Mouse (Mus musculus): ENCODE results near the gene 1110032F04Rik. TPM values are rescaled to one million over a fixed set of nuclear protein-coding genes. Genes with fewer than 3 reads are reported as not detected.
"Not testable (repeated sequence)": the region's sequence is repeated elsewhere in the genome, so short reads cannot be mapped to it uniquely, and the experiment has no call there.

1110032F04Rik gene
- polyA plus RNA-seq, 1 experiment, result not detected

DNA sequence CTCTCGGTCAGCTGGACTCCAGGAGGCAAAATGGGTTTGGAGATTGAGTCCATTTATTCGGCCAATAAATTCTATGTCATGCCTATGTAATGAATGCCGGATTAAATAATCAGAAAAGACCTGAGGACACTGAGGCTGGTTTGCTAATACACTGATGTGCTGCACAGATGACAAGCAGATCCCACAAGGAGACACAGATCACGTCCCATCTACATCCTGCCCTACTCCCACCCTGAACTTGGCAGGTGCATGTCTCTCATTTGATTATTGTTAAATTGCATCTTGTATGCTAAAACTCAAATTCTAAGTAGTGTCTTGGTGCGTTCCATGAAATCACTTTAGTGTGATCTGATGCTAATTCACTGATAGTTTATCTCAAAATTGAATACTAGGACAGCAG is 17.5 kb downstream of the 1110032F04Rik start:
- TF ChIP-seq CTCF (IDR thresholded peaks at IDR 0.05; ENCODE audit: control insufficient read depth, insufficient read depth, low read length) (no peak), POLR2A (IDR thresholded peaks at IDR 0.05; ENCODE audit: borderline replicate concordance, control insufficient read depth, low read depth, low read length) (no peak)
- 88% methylated on average over 5 of the region's 5 CpGs for WGBS
- Histone ChIP-seq H3K4me1 (ENCODE audit: control insufficient read depth, insufficient read depth, low read length) (no peaks in the 10 kb centered on the region; the same call in 1 of the 2 replicates), H3K27ac (ENCODE audit: control insufficient read depth, insufficient read depth, low read depth, low read length, poor library complexity) (no peak overlapping the region), H3K4me3 (replicated peaks; ENCODE audit: control insufficient read depth, low read depth, low read length) (no peak overlapping the region)

- H3K4me1 ChIP-seq (ENCODE audit: control insufficient read depth, insufficient read depth, low read length), result no peaks in the 10 kb centered on the region
- 92% methylated on average over 4 of the region's 4 CpGs for WGBS
- no peak for TF ChIP-seq CTCF (IDR thresholded peaks at IDR 0.05; ENCODE audit: control insufficient read depth, insufficient read depth, low read length)
- no peak for TF ChIP-seq POLR2A (IDR thresholded peaks at IDR 0.05; ENCODE audit: borderline replicate concordance, control insufficient read depth, low read depth, low read length)
- no peak overlapping the region for H3K27ac ChIP-seq (ENCODE audit: control insufficient read depth, insufficient read depth, low read depth, low read length, poor library complexity)
- no peak overlapping the region for H3K4me3 ChIP-seq (replicated peaks; ENCODE audit: control insufficient read depth, low read depth, low read length)
Measured at GRCm38 (mm10) chr3:68895426-68895825, 26.0 kb downstream of the 1110032F04Rik start.

DNA sequence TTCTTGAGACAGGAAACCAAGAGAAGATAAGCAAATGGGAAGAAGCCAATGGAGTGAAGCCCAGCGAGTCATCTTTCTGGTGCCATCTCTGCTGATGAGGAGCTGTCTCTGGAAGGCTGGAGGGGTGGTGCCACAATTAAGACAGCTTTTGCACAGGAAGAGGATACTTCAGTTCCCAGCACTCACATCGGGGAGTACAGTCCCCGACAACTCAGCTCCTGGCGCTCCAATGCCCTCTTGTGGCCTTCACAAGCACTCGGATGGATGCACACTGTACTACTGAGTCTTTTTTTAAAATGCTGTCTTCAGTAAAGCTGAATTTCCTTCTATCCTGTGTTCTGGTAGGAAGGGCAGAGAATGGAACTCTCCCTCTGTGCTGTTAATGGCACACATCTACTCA is 27.8 kb downstream of the 1110032F04Rik start:
- H3K4me1 ChIP-seq (ENCODE audit: control insufficient read depth, insufficient read depth, low read length), result no peaks in the 10 kb centered on the region
- WGBS, result 83% methylated on average over 5 of the region's 5 CpGs
- TF ChIP-seq CTCF (IDR thresholded peaks at IDR 0.05; ENCODE audit: control insufficient read depth, insufficient read depth, low read length), result no peak
- TF ChIP-seq POLR2A (IDR thresholded peaks at IDR 0.05; ENCODE audit: borderline replicate concordance, control insufficient read depth, low read depth, low read length), result no peak
- H3K4me3 ChIP-seq (replicated peaks; ENCODE audit: control insufficient read depth, low read depth, low read length), result no peak overlapping the region
- no peak overlapping the region for H3K27ac ChIP-seq (ENCODE audit: control insufficient read depth, insufficient read depth, low read depth, low read length, poor library complexity)

DNA sequence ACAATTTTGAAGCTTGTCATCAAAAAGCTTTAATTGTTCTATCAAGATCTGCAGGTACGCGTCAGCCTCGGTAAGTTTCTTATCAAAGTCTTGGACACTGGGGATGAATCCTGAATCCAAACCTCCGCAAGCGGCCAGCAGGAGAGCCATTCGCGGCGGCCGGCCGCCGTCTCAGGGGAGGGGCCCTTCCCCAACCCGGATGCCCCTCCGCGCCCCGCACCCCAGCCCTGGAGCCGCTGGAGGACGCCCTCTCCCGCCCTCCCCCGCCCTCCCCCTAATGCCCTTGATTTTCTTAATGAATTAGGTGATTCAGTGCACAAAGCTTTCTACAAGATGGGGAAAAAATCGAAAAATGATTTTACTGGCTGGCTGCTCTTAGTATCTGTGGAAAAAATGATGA is 33.2 kb downstream of the 1110032F04Rik start:
- 97% methylated on average over 20 of the region's 20 CpGs for WGBS
- H3K4me1 ChIP-seq (ENCODE audit: control insufficient read depth, insufficient read depth, low read length); H3K27ac ChIP-seq (ENCODE audit: control insufficient read depth, insufficient read depth, low read depth, low read length, poor library complexity); H3K4me3 ChIP-seq (replicated peaks; ENCODE audit: control insufficient read depth, low read depth, low read length): not testable (repeated sequence)

DNA sequence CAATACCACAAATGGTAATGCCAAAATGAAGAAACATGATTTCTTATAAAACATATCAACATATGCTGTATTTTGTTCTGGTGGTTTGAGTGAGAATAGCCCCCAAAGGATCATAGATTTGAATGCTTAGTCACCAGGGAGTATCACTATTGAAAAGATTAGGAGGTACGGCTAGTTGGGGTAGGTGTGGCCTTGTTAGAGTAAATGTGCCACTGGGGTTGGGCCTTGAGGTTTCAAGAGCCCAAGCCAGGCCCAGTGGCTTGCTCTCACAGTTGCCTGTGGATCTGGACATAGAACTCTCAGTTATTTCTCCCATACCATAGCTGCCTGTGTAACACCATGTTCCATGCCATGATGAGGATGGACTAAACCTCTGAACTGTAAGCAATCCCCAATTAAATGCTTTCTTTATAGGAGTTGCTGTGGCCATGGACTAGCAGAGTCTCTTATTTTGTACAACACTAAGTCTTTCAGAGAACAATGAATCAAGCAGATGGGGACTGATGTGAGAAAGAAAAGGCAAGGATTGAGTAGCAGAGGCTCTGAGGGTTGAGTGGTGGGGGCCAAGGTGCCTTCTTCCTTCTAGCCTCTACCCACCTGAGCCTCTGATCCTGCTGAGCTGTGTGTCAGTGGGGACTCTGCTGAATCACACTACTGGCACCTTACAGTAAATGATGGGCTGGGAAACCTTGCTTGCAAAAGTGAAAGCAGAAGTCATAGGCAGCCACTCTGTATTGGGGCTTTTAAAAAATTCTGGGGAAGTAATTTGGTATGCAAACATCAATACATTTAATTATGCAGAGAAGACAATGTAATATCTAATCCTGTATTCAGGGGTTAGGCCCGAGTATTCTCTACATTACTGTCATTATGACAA is 35.8 kb downstream of the 1110032F04Rik start:
- H3K4me3 ChIP-seq (replicated peaks; ENCODE audit: control insufficient read depth, low read depth, low read length), result no peak overlapping the region
- no peak overlapping the region for H3K27ac ChIP-seq (ENCODE audit: control insufficient read depth, insufficient read depth, low read depth, low read length, poor library complexity)
- TF ChIP-seq POLR2A (IDR thresholded peaks at IDR 0.05; ENCODE audit: borderline replicate concordance, control insufficient read depth, low read depth, low read length) (no peak), CTCF (IDR thresholded peaks at IDR 0.05; ENCODE audit: control insufficient read depth, insufficient read depth, low read length) (no peak)
- H3K4me1 ChIP-seq (ENCODE audit: control insufficient read depth, insufficient read depth, low read length), result no peaks in the 10 kb centered on the region
- 51% methylated on average over 2 of the region's 2 CpGs for WGBS

DNA sequence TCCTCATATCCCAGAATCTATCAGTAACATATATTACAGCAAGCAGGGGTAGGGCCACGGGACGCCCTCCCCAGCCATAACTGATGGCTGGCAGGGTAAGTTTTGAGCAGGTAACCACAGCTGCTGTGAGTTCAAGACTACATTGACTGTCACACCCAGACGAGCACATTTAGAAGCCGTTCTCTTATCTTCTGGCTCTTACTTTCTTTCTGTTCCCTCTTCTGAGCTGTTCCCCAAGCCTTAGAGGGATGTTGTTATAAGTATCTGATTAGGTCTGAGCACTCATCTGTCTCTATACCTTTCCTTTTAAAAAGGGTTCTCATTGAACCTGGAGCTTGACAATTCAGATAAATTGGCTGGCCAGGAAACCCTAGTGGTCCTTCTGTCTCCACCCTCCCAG is 38.1 kb downstream of the 1110032F04Rik start:
- no peak for TF ChIP-seq POLR2A (IDR thresholded peaks at IDR 0.05; ENCODE audit: borderline replicate concordance, control insufficient read depth, low read depth, low read length)
- no peak for TF ChIP-seq CTCF (IDR thresholded peaks at IDR 0.05; ENCODE audit: control insufficient read depth, insufficient read depth, low read length)
- 78% methylated on average over 4 of the region's 4 CpGs for WGBS
- Histone ChIP-seq H3K4me3 (replicated peaks; ENCODE audit: control insufficient read depth, low read depth, low read length) (no peak overlapping the region), H3K4me1 (ENCODE audit: control insufficient read depth, insufficient read depth, low read length) (no peaks in the 10 kb centered on the region), H3K27ac (ENCODE audit: control insufficient read depth, insufficient read depth, low read depth, low read length, poor library complexity) (no peak overlapping the region)

Other genes with a start within 250 kb of the 1110032F04Rik start
- gene Il12a, start 178.9 kb upstream of the 1110032F04Rik start, polyA plus RNA-seq (2011; ENCODE audit: insufficient read depth, insufficient read length, low replicate concordance, missing spikeins), result 11.9 and 14.5 TPM in 2 replicates
- 16.5 and 17.3 TPM in 2 replicates for gene Ift80, start 135.0 kb downstream of the 1110032F04Rik start, polyA plus RNA-seq (2011; ENCODE audit: insufficient read depth, insufficient read length, low replicate concordance, missing spikeins)
- gene Smc4, start 135.2 kb downstream of the 1110032F04Rik start, polyA plus RNA-seq (2011; ENCODE audit: insufficient read depth, insufficient read length, low replicate concordance, missing spikeins), result 179 and 208 TPM in 2 replicates
- gene Trim59, start 175.2 kb downstream of the 1110032F04Rik start, polyA plus RNA-seq (2011; ENCODE audit: insufficient read depth, insufficient read length, low replicate concordance, missing spikeins), result 56.7 and 73.7 TPM in 2 replicates